ENCODE assay signal across 9 mouse cellular contexts in genomic region chr15:102665494-102665893, GRCm38 (mm10). TPM values are rescaled to one million over a fixed set of nuclear protein-coding genes. Genes with fewer than 3 reads are reported as not detected.
A peak's percentile ranks its signal among the peaks of the same experiment; 100 is the strongest.
DNase-seq lines count a peak whose midpoint lies in the region; ATAC-seq and TF ChIP-seq lines count a peak whose summit lies in the region.
"Had no signal": no experiment of that assay in that cellular context is flagged by ENCODE, and none has a peak within 500 bp of the region (broad histone marks: within the 10 kb centered on the region; RNA-seq: fewer than 3 reads in every experiment).

No protein-coding gene starts in this region.

- peaks cover 14% of the 10 kb centered on the region for H3K4me1 ChIP-seq in neural tube, embryonic 15.5 days
- H3K4me1 ChIP-seq in cortical plate, adult 2 months (ENCODE audit: control insufficient read depth, insufficient read depth, low read length): peaks cover 3% of the 10 kb centered on the region
- H3K4me1 ChIP-seq in liver, adult 2 months (ENCODE audit: control insufficient read depth, insufficient read depth, low read length): peaks cover 3% of the 10 kb centered on the region; the same call in 1 of the 2 replicates

- peak; percentile 38 for DNase-seq in neural tube, embryonic 10.5 days (ENCODE audit: extremely low spot score, low spot score)
- DNase-seq in adipocyte (ENCODE audit: low spot score): peak; percentile 75
- DNase-seq in heart, postnatal 10 days: peak; percentile 66 to 80
- DNase-seq in liver, adult 2 months (ENCODE audit: extremely low read depth, low read depth, low spot score): peak; percentile 45
- DNase-seq in thymus, postnatal 25 days: peak; percentile 64

- no peak overlapping the region for H3K4me2 ChIP-seq in neural tube, embryonic 15.5 days
- H3K4me2 ChIP-seq: neural tube, embryonic 13.5 days had no signal

- ATAC-seq in neural tube, embryonic 15.5 days (ENCODE audit: low FRiP score): no peak
- peak; percentile 81 for ATAC-seq in neutrophil, adult 5-6 weeks (ENCODE audit: extremely low read depth, insufficient number of reproducible peaks, low FRiP score, poor library complexity, severe bottlenecking)

- intact Hi-C loops in heart, postnatal 10 days (cut with DNase I): loop anchor here (2.0 to 5.0 kb wide), 4 partner anchors 51 to 193 kb away; partner anchors contain the start of gene Pcbp2

- no peak for TF ChIP-seq POLR2A in cortical plate, adult 2 months (IDR thresholded peaks at IDR 0.05; ENCODE audit: extremely low read depth, insufficient read depth, low read length)
- no peak for TF ChIP-seq POLR2A in liver, adult 2 months (IDR thresholded peaks at IDR 0.05; ENCODE audit: extremely low read depth, insufficient read depth, low read length)

- no peaks in the 10 kb centered on the region for H3K9me3 ChIP-seq in neural tube, embryonic 15.5 days (replicated peaks)
- H3K9me3 ChIP-seq: neural tube, embryonic 13.5 days had no signal

- H3K79me2 ChIP-seq in liver, adult 2 months (ENCODE audit: control insufficient read depth, insufficient read depth, low read length): peaks cover 5% of the 10 kb centered on the region; the same call in 1 of the 2 replicates

- no peak overlapping the region for H3K9ac ChIP-seq in neural tube, embryonic 15.5 days (replicated peaks)
- no peak overlapping the region for H3K9ac ChIP-seq in liver, adult 2 months (ENCODE audit: low read depth, low read length)
- H3K9ac ChIP-seq: neural tube, embryonic 13.5 days had no signal

- TF ChIP-seq CTCF in cortical plate, adult 2 months (IDR thresholded peaks at IDR 0.05; ENCODE audit: extremely low read depth, insufficient read depth, low read length): peak; percentile 83
- TF ChIP-seq CTCF in liver, adult 2 months (IDR thresholded peaks at IDR 0.05; ENCODE audit: low read depth, low read length): peak; percentile 66; the same call in 1 of the 2 replicates

- H3K27me3 ChIP-seq in neural tube, embryonic 15.5 days (replicated peaks): no peaks in the 10 kb centered on the region
- H3K27me3 ChIP-seq in liver, adult 2 months (ENCODE audit: control insufficient read depth, insufficient read depth, low read length): no peaks in the 10 kb centered on the region
- H3K27me3 ChIP-seq: neural tube, embryonic 13.5 days had no signal

- no peak overlapping the region for H3K4me3 ChIP-seq in neural tube, embryonic 15.5 days (replicated peaks)
- no peak overlapping the region for H3K4me3 ChIP-seq in cortical plate, adult 2 months (ENCODE audit: insufficient read depth, low read length)
- no peak overlapping the region for H3K4me3 ChIP-seq in liver, adult 2 months (ENCODE audit: insufficient read depth, low read depth, low read length)
- H3K4me3 ChIP-seq: neural tube, embryonic 13.5 days had no signal

- WGBS in neural tube, embryonic 15.5 days: 58% methylated on average over 4 of the region's 4 CpGs
- WGBS in liver, adult 2 months: 26% methylated on average over 4 of the region's 4 CpGs

- H3K36me3 ChIP-seq in neural tube, embryonic 15.5 days: peaks cover 46% of the 10 kb centered on the region
- H3K36me3 ChIP-seq in liver, adult 2 months (ENCODE audit: control insufficient read depth, insufficient read depth, low read length): peaks cover 48% of the 10 kb centered on the region

- no peak overlapping the region for H3K27ac ChIP-seq in neural tube, embryonic 15.5 days (replicated peaks)
- H3K27ac ChIP-seq in cortical plate, adult 2 months (ENCODE audit: insufficient read depth, low read length): no peak overlapping the region
- no peak overlapping the region for H3K27ac ChIP-seq in liver, adult 2 months (replicated peaks; ENCODE audit: insufficient read depth, low read depth, low read length)
- H3K27ac ChIP-seq: neural tube, embryonic 13.5 days had no signal

RNA-seq across cellular contexts. Expression of gene Atp5g2, which starts 6.7 kb away (rescaled TPM):
- polyA plus RNA-seq in neural tube, embryonic 15.5 days (2015; fragmentation: Nextera tagmentation; extraction: Ambion mirVana): 49.7 and 63.7 TPM in 2 replicates
- 293 and 296 TPM in 2 replicates for polyA plus RNA-seq in cortical plate, adult 2 months (2012; rRNA removed)
- 10 to 100 TPM; 31.1 to 47.4 TPM for total RNA-seq in heart, postnatal 10 days (2021)
- 149 and 181 TPM in 2 replicates for total RNA-seq in liver, adult 2 months (2014; rRNA removed)
- polyA plus RNA-seq in liver, adult 2 months (2012; rRNA removed): 342 and 359 TPM in 2 replicates
- 19.3 and 20.7 TPM in 2 replicates for total RNA-seq in neutrophil, adult 5-6 weeks (2017)

RNA-seq across cellular contexts. Expression of gene Atf7, which starts 40.2 kb away (rescaled TPM):
- polyA plus RNA-seq in neural tube, embryonic 15.5 days (2015; fragmentation: Nextera tagmentation; extraction: Ambion mirVana): 16.6 and 19.5 TPM in 2 replicates
- polyA plus RNA-seq in cortical plate, adult 2 months (2012; rRNA removed): 50.2 and 50.7 TPM in 2 replicates
- total RNA-seq in heart, postnatal 10 days (2021): 10 to 100 TPM; 71.3 to 79.2 TPM
- 10.1 and 12.6 TPM in 2 replicates for total RNA-seq in liver, adult 2 months (2014; rRNA removed)
- 27.8 and 41.1 TPM in 2 replicates for polyA plus RNA-seq in liver, adult 2 months (2012; rRNA removed)
- 61.0 and 74.3 TPM in 2 replicates for total RNA-seq in neutrophil, adult 5-6 weeks (2017)

RNA-seq across cellular contexts. Expression of gene Gm28047, which starts 40.6 kb away (rescaled TPM):
- 0.50 TPM in 1 of 2 replicates, not detected in the other for polyA plus RNA-seq in neural tube, embryonic 15.5 days (2015; fragmentation: Nextera tagmentation; extraction: Ambion mirVana)
- polyA plus RNA-seq in cortical plate, adult 2 months (2012; rRNA removed): not detected in 2 replicates
- 1 to 10 TPM in 1 of 2 experiments, not detected in 1; 1.2 TPM for total RNA-seq in heart, postnatal 10 days (2021)
- total RNA-seq in liver, adult 2 months (2014; rRNA removed): not detected in 2 replicates
- not detected in 2 replicates for polyA plus RNA-seq in liver, adult 2 months (2012; rRNA removed)
- not detected in 2 replicates for total RNA-seq in neutrophil, adult 5-6 weeks (2017)
- polyA plus RNA-seq: neural tube, embryonic 13.5 days had no signal

RNA-seq across cellular contexts. Expression of gene Calcoco1, which starts 56.5 kb away (rescaled TPM):
- polyA plus RNA-seq in neural tube, embryonic 15.5 days (2015; fragmentation: Nextera tagmentation; extraction: Ambion mirVana): 28.3 and 41.6 TPM in 2 replicates
- polyA plus RNA-seq in cortical plate, adult 2 months (2012; rRNA removed): 62.5 and 67.0 TPM in 2 replicates
- 100 to 1,000 TPM in 1 of 2 experiments, 10 to 100 TPM in 1; 90.9 to 100 TPM for total RNA-seq in heart, postnatal 10 days (2021)
- 19.1 and 20.5 TPM in 2 replicates for total RNA-seq in liver, adult 2 months (2014; rRNA removed)
- 20.7 and 22.8 TPM in 2 replicates for polyA plus RNA-seq in liver, adult 2 months (2012; rRNA removed)
- 73.4 and 97.1 TPM in 2 replicates for total RNA-seq in neutrophil, adult 5-6 weeks (2017)
